Mouse (Mus musculus) adipose tissue, adult 10 weeks (tissue): ENCODE data around the gene Arcn1. TPM values are rescaled to one million over a fixed set of nuclear protein-coding genes. Genes with fewer than 3 reads are reported as not detected.

Experiments used
- polyA plus RNA-seq: library from polyadenylated mRNA; stranded (reverse); fragments of 350-450 nt; fragmentation: Illumina TruSeq; extraction: RNeasy Lipid Tissue Mini Kit (QIAGEN cat#74804); gene quantifications from one replicate; pipeline ENCODE4 v1.2.3, GENCODE M21; 2014; ENCODE audit warnings: low read depth, low replicate concordance

The Arcn1 gene
- polyA plus RNA-seq = 107 TPM

DNA sequence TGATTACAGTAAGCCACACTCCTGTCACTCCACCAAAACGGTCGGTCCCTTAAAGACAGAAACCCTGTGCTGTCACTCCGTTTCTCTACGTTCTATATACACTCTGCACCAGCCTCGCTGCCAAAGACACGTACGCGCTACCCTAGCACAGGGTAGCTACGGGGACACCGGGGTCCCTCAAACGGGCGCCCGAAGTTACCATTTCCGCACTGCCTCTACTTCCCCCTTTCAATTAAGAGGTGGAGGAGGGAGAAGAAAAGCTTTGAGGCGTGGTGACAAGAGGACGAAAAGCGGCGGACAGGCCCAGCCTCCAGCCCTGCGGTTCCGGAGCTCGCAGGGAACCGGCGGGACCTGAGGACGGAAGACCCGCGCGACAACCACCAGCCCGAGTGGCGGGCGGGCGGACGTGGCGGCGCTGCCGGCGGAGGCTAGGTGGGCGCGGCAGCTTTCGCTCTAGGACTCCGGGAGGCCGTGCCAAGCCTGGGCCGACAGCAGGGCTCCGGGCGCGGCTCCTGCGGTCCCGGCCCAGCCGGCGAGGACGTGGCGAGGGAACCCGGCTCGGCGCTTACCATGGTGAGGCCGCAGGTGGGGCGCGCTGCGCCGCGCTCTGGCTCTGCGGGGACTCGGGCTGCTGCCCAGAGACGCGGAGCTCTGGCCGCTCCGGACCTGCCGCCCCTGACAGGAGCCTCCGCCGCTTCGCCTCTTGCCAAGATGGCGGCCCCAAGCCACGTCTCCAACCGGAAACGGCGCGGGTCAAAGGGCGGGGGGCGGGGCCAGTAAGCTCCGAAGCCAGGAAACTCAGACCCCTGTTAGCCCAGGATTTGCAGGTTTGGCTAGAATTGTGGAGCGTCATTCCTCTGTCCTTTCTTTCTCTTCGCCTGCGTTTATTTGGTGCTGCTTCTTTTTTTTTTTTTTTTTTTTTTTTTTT, at the start of gene Arcn1, which contains the start of gene Ift46:
Arcn1 (minus strand) TSS at position 745 of the 928 bp plus-strand sequence.
Ift46 (plus strand) TSS at position 808 of the 928 bp plus-strand sequence.

DNA sequence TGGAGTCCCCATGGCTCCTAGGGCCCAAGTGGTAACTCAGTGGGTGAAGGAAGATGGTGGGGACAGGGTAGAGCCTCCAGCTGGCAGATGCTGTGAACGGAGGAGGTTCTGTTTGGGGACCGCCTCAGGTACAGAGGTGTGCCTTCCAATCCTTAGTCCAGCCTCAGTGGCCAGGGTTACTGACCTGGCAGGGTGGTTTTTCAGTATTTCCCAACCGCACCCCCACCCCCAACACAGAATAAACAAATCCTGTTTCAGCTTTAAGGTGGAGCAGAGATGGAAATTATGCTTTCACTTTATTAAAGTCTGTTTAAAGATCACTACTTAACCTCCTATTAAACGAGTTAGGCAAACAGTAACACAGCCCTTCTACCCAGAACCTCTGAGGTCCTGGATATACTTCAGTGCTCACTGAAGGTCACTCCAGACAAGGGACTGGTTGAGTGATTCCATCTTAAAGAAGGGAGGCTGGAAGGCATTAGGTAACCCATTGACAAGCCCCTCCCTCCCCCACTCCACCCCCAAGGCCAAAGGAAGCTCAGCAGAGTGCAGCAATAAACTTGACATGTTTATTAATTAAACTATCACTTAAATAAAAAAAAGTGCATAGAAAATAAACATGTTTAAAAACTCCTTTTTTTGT, 35.3 kb upstream of the Arcn1 start, which contains the start of gene Ttc36:
Ttc36 (minus strand) TSS at position 265 of the 643 bp plus-strand sequence.

GRCm38 (mm10) chr9:44799102-44799957, 31.7 kb upstream of the Arcn1 start, which contains the start of gene Tmem25:
TSS of gene Tmem25 (minus strand) at chr9:44799307.

DNA sequence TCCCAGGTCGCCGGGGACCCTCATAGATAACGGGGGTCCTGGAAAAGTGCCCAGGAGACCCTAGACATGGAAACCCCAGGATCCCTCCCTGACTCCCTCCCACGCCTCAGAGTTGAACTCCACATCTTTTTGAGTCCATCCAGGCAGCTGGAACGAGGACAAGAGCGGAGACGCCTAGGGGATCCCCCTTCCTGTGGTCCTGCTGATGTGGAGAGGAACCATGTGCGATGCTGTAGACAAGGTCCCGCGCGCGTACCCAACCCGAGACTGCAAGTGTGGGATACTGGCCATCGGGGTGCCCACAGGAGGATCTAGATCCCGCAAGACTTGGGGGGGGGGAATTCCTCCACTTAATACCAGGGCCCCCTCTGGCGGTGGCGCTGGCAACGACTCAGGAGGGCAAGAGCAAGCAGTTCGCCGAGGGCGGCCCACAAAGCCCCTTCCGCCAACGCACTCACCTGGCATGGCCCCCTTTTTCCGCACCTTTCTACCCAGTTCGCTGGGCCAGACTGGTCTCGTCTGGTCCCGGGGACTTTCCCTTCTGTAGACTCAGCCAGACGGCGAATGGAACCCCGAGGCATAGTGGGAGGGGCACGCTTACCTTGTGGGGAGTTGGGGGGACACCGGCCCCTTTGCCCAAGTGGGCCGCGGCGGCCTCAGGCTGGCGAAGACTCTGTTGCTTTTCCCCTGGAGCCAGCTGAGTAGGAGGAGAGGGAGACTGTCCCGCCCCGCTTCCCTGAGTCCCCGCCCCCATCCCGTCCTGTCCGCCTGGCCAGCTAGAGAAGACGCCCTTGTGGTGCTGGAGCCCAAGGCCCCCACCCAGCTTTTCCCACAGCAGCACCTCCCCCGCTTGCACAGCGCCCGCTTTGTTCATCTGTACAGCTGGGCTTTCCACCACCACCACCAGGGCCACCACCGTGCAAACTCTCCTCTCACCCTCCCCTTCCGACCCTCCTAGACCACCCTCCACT, 32.8 kb downstream of the Arcn1 start, which contains the start of gene Phldb1:
Phldb1 (minus strand) TSS at position 675 of the 971 bp plus-strand sequence.

Other genes with a start within 250 kb of the Arcn1 start
- 0.62 TPM for gene Cxcr5, start 206.0 kb downstream of the Arcn1 start, polyA plus RNA-seq
- gene Ddx6, start 163.0 kb downstream of the Arcn1 start, polyA plus RNA-seq = 79.5 TPM
- not detected for gene Treh, start 94.6 kb downstream of the Arcn1 start, polyA plus RNA-seq
- 61.1 TPM for gene Phldb1, start 32.6 kb downstream of the Arcn1 start, polyA plus RNA-seq
- gene Ift46, start 63 bp upstream of the Arcn1 start, polyA plus RNA-seq = 62.7 TPM
- gene Tmem25, start 31.5 kb upstream of the Arcn1 start, polyA plus RNA-seq = 3.0 TPM
- 2.3 TPM for gene Ttc36, start 35.2 kb upstream of the Arcn1 start, polyA plus RNA-seq
- 12.5 TPM for gene Kmt2a, start 113.5 kb upstream of the Arcn1 start, polyA plus RNA-seq
- 562 TPM for gene Atp5l, start 152.9 kb upstream of the Arcn1 start, polyA plus RNA-seq
- 36.0 TPM for gene Ube4a, start 197.8 kb upstream of the Arcn1 start, polyA plus RNA-seq
- 1.6 TPM for gene Cd3g, start 212.6 kb upstream of the Arcn1 start, polyA plus RNA-seq
- gene Cd3d, start 213.9 kb upstream of the Arcn1 start, polyA plus RNA-seq = 1.3 TPM
- 1.5 TPM for gene Cd3e, start 241.8 kb upstream of the Arcn1 start, polyA plus RNA-seq